Mouse (Mus musculus) kidney, postnatal 14 days (tissue): ENCODE results near the gene 9430097D07Rik.

ENCODE experiments used
- DNase-seq: peaks from one replicate; pipeline ENCODE4 v3.0.0; 2022; ENCODE audit warnings: mixed read lengths

The 9430097D07Rik gene

DNA sequence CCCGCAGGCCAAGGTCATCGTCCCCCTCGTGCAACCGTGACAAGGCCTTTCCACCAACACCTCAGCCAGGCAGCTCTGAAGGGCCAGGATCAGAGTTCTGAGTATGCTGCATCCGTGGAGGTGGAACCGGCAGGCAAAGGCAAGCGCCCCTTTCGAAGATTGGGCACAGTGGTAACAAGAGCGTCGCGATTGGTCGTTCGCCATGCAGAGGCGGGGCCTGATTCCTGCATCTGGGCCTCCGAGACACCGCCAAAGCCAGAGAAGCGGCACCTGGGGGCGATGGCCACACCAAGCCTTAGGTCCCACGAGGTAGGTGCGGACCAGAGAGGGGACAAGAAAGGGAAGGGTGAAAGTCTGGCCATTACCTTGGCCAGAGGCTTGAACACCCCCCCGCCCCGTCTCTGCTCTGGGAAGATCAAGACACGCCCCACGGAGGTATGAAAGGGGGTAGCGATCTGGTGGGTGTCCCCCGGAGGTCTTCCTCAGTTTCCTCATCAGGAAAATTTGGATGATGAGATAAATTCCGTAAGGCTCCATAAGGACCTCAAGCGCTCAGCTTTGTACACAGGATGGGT is at the start of gene 9430097D07Rik:
Gene 9430097D07Rik (minus strand): TSS at position 99 of the 575 bp plus-strand sequence.
- peak; percentile 26 for DNase-seq

DNA sequence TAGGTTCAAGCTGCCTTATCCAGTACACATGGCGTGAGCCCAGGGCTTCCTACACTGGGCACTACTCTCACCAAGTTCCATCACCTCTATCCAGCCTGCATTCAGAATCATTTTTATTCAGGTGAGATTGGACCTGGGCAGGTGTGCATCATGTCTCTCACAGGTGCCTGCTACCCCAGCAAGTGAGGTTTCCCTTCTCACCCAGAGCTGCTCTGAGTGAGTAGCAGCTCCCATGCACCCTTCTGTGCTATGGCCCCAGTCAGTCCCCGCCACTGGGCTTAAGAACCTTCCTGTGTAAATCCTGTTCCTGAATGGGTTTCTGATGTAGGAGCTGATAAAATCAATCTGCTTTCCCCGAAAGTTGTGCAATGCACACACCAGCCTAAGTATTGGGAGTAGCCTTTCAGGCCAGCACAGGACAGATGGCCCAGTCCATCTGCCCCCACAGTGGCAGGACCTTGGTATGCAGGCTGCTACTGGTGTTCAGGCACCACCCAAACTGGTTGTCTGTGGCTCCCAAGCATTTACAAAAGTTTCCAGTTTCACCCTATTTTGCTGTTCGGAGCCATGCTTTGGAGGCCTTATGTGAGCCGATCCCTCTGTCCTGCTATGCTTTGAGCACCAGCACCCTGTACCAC is 48.7 kb upstream of the 9430097D07Rik start:
- DNase-seq = no peak

DNA sequence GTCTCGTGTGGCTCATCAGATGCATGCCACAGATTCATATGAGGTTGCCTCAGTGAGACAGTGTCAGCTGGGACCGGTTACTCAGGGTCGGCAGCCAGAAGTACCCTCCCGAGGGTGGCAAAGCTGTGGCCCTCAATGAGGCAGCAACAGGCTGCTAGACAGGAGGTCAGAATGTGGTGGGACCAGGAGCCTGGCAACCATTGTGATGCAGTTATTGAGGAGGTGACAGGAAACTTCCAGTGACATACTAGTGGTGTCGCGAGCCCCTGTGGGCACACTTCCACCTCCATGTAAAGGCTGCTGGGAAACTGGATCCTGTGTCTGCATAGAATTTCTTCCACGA is 46.0 kb upstream of the 9430097D07Rik start, which contains the start of gene Ak1:
Gene Ak1 (plus strand): TSS at position 242 of the 343 bp plus-strand sequence.
- DNase-seq = no peak

DNA sequence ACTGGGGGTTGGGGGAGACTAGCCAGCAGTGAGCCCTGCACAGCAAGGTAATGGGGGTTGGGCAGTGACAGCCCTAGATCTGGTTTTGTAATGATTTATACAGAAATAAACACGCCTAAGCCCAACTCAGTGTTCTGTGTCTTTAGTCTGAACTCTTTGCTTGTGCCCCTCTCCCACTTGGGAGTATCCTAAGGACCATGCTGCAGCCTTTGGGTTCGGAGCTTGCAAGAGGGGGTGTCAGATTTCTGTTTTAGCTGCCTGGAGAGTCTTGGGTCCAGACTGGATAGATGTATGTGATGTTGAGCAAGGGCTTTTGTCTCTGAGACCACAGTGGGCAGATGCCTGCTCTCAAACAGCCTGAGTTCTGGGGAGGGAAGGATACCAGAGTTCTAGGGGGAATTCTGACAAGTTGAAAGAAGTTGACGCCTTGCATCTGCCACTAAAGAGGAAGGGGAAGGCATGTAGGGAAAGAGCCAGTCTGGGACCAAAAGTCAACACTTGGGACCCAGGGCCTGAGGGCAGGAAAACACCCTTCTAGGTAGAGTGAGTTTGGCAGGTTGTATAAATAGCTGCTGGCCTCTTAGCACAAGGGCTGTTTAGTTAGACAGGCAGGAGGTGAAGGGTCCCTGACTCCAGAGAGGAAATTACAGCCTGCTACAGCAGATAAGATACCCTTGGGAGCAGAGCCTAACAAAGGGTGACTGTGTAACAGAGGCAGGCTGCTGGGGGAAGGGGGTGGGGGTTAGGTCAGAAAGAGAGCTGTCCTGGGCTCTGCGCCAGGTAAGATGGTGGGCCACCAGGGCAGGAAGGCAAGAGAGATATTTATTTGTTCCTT is 45.4 kb upstream of the 9430097D07Rik start:
- peak; percentile 85 for DNase-seq

DNA sequence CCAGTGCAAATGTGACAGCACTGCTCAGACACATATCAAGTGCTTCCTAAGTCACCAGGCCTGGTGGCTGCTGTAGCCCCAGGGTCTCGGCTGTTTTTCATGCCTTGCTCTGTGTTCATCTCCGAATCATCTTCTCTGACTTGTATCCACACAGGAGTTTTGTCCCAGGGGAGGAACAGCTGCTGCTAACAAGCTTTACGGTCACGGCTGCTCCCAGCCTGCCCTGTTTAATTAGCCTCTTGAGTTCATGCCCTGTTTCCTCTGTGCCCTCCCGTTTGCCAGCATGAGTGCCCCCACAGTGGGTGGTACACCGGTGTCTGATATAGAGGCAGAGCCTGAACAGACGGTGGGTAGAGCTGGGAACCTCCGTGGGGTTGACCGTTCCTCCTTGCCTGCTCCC is 42.6 kb upstream of the 9430097D07Rik start:
- no peak for DNase-seq

DNA sequence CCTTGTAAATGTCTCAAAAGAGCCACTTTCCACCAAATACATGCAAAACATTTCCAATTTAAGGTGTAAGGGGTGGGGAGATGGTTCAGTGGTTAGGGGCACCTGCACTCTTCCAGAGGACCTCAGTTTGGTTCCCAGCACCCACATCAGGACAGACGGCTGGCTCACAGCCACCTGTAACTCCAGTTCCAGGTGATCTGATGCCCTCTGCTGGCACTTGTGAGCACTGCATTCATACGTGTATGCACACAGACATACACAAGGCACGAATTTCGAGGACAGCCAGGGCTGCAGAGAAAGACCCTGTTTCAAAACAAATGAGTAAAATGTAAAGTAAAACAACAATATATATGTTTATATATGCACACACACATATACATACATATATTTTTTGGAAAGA is 42.1 kb upstream of the 9430097D07Rik start:
- no peak for DNase-seq

DNA sequence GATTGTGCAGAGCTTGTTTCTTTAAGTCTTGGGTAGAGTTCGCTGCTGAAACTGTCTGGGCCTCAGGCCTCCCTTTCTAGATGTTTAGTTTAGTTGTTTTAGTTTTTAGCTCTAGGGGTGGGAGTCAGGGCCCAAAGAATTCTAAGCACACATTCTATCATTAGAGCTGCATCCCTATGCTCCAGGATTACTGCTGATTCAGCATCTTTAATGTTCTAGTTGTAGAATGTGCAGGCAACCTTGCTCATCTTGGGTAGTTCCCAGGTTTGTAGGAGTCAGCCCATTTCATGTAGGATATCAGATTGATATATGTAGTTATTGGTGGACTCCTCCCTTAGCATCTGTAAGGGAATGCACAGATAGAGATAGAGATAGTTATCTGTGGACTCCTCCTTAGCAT is 41.6 kb upstream of the 9430097D07Rik start:
- no peak for DNase-seq

DNA sequence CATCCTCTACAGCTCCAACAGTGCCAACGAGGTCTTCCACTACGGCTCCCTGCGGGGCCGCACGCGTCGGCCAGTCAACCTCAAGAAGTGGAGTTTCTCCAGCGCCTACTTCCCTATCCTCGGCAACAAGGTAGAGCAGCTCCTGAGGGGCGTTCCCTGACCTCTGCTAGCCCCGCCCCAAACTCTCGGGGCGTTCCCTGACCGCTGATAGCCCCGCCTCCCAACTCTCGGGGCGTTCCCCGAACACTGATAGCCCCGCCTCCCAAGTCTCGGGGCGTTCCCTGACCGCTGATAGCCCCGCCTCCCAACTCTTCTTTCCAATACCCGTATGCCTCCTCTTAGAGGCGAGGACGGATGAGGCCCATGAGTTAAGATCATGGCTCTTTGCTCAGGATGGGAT is 36.8 kb upstream of the 9430097D07Rik start:
- DNase-seq = no peak

DNA sequence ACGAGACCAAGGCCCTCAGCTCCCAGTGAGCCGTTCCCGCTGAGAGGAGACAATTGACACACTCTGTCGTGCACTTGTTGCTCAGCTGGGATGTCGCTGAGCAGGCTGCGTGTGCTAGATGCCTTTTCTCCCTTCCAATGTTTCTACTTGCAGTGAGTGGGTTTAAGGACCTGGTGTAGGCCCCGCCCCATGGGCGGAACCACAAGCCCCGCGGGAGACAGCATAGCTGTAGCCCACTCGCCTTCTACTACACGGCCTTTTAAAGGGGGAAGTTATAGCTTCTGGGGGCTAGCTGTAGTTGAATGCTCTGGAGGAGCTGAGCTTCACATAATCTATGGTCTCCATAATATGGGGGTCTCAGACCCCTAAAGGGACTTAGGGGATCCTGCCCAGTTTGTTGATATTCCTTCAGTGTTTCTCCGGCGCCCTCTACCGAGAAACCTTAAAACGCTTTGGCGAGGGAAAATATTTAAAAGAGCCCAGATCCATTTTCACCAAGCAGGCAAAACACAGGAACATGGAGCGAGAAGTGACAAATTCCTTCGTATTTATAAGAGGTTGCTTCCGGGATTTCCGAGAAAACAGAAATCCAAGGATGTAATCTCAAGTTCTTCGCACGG is 35.2 kb upstream of the 9430097D07Rik start:
- DNase-seq = peak; percentile 62

DNA sequence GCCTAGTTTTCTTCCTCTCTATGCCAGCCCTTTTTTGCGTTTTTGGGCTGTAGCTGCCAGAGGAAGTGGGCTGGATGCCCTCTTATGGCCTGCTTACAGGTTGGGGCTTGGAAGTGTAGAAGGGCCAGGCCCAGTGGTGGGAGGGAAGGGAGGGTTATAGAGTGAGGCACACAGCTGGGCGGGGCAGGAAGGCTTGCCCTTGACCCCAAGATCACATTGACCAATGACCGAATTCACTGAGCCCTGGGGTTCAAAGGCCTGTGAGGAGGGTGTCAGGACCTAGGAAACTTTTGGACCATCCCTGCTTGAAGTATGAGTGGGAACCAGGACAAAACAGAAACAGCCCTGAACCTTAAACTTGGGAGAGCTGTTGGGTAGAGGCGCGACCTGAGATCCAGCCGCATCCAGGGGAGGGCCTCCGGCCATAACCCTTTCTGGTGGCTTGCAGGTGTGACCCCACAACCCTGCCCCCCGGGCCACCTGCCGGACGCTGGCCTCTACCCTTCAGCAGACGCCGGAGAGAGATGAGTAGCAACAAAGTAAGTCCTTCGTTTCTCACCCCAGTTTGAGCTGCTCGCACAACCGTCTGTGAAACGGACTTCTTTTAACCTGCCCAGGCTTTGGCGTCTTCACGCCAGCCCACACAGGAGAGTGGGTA is 33.4 kb upstream of the 9430097D07Rik start:
- no peak for DNase-seq

DNA sequence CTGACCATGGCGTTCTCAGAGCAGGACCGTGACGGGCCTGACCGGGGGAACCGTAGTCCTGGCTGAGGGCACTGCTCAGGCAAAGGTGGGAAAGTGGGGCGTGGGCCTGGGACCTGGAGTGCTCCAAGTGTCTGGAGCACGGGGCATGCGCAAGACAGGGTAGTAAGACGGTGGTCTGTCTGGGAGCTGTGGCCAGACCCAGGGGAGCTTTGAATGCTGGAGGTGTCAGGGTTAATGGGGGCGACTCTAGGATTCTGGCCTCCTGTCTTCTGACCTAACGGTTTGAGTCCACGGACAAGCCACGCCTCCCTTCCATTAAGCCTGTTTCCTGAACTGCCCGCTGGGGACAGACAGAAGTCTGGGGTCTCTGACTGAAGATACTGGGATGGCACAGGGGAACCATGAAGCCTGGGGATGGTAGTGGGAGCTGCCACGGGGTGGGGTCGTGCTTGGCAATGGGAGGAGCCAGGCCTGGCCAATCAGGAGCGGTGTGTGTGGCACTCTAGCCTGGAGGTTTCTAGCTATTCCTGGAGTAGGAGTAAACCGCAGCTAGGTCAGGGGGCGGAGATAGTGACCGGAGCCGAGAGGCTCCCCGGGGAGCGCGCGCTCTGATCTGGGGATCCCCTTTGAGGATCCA is 32.8 kb upstream of the 9430097D07Rik start:
- peak; percentile 66 for DNase-seq

DNA sequence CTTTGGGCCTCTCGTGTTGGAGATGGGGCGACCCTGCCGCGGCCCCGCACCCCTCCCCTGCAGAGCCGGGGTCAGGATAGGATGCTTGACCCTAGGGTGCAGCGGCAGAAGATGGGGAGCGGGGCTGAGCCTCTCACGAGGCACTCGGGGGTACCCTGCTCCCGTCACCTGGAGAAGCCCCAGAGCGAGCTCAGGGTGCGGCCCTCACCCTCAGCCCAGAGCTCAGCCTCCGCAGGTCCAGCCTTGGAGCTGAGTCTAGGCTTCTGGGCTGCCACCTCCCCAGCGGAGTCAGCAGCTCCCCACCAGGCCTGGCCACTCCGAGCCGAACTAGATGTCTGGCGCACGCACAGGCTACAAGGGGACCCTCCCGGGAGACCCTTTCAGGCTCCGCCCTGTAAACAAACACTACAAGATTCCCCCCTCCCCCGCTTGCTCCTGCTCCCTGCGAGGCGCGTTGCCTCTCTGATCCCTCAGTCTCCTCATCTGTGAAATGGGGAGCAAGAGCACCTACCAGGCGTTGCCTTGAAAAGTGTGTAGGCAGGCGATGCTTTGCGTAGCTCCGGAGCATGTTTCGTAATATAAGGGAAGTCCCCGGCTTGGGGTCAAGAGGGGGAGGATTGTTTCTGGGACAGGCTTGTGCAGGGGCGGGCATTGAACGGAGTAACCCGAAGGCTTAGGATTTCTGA is 31.9 kb upstream of the 9430097D07Rik start:
- DNase-seq = peak; percentile 40

DNA sequence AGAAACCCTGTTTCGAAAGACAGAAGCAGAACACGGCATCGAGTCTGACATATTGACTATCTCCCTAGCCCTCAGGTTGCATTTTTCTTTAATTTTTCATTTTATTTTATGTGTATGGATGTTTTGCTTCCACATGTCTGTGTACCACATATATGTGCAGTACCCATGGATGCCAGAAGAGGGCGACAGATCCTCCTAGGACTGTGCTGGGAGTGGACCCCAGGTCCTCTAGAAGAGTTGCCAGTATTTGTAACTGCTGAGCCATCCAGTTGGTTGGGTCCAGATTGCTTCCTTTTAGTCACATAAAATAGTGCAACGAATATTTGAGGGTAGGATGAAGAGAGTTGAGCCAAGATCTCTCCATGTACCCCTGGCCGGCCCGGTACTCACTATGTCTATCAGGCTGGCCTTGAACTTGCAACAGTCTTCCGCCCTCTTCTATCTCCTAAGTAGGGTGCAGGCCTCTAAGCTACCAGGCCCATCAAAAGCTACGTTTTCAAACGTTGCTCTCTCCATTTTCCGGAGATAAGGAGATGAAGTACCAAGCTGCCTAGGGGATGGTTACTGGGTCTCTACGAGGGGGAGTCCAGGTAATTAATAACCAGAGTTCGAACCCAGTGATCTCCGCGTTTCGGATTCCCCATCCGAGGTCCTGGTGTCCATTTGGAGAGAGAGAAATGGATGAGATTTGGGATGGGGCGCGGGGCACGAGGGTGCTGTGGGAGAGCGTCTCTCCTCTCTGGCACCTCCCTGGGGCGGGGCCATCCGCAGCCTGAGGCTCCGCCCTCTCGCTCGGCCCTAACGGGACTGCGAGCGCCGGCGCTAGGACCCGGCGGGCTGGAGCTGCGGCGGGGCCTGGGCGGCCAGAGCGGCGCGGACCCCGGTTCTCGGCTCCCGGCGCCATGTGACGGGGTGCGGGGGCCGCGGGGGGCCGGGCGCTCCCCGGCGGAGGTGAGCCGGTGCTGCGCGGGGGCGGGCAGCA is 31.0 kb upstream of the 9430097D07Rik start:
- DNase-seq = peak; percentile 89

DNA sequence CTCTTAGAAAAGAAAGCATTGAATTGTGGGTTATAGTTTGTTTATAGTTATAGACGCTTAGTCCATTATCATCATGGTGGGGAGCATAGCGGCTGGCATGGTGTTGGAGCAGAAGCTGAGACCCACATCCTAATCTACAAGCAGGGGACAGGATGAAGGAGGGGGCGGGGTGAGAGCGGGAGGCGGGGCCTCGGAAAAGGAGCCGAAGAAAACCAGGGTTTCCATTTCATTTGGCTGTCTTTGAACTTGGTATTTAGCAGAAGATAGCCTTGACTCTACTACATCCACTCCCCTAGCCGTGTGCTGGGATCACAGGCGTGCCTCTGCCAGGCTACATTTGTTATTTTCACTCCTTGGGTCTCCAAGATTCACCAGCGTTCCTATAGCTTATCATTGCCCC is 29.1 kb upstream of the 9430097D07Rik start:
- DNase-seq = no peak

DNA sequence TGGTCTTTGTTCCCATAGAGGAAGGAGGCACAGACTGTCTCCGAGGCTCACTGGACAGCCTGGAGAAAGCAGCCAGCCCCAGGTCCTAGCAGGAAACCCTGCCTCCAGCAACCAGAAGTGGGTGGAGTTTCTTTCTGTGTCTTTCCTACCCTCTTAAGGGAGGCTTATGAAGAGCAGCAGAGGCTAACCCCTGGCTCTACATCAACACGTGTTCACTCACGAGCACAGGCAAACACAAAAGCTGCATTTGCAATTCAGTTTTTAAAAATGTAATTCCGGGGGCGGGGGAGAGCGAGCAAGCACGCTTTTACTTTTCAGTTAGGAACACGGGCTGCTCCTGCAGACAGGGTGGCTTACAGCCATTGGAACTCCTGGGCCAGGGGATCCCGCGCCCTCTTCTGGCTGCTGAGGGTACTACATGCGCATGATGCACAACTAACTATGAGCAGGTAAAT is 27.1 kb upstream of the 9430097D07Rik start:
- DNase-seq = peak; percentile 91

DNA sequence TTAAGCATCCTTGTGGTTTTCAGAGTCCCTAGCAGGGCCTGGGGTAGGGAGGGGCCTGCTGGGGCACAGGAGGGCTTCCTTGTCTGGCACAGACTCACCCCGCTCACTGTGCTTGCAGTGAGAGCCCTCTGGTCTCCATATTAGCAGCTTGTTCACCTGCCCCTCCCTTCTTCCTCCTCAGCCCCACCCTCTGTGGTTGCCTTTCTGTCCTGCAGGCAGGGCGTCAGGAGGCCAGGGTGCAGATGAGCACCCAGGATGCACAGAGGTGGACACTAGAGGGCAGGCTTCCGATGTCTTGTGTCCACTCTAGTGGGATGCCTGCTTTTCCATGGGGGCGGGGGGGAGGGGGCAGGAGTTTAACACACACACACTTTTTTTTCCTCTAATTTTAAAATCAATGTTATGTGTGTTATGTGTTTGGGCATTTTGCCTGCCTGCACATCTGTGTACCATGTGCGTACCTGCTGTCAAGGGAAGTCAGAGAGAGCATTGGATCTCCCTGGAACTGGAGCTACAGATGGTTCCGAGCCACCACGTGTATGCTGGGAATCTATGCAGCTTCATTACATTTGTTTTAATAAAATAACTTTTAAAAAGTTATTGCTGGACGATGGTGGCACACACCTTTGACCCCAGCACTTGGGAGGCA is 26.1 kb upstream of the 9430097D07Rik start:
- DNase-seq = peak; percentile 36

DNA sequence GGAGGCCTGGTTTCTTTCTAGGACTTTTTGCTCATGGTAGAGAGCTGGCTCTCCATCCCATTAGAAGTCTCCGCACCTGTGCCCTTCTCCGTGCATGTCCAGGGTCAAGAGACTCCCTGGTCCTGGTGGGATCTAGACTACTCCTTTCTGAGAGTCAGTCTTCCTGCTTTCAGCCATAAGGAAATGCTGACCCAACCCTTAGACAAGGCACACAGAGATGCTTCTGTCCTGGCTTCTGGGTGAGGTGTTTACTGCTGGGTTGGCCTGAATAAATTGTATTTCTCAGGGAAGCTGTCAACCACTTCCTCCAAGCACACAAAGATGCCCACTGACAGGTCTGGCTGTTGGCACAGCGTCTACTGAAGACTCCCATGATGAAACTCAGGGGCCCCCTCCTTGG is 23.9 kb upstream of the 9430097D07Rik start, which contains the start of gene St6galnac6:
Gene St6galnac6 (plus strand): TSS at position 301 of the 400 bp plus-strand sequence.
- DNase-seq = no peak

DNA sequence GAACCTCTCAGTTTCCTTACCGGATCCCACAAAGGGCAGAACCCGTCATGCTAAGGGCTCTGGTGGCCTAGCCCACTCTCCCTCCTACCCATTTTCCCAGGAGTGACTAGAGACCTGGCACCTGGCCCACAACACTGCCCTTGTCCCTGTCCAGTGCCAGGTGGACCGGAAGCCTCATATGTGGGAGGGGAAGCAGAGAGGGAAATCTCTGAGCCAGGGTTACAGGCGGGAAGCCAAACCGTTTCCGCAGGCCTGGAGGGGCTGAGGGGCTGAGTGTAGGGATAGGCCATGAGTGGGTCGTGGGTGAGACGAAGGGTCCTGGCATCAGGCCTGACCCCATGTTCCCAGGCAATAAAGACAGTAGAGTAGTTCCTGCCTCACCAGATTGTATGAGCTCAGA is 23.0 kb upstream of the 9430097D07Rik start:
- DNase-seq = peak; percentile 67

DNA sequence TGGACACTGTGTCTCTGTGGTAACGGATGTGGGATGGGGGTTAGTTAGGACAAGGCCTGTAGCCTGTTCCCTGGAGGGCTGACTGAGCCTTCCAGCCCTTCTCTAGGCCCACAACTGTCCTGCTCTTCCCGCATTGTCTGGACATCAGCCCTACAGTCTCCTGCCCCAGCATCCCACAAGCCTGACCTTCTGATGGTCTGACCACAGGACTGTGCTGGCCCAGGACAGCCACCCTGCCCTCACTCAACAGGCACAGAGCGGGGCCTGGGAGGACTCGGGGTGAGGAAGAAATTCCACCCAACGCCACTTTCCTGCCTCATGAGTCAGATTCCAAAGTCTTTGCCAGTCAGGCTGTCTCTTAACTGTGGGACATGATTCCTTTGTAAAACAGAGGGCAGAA is 22.2 kb upstream of the 9430097D07Rik start:
- DNase-seq = no peak

DNA sequence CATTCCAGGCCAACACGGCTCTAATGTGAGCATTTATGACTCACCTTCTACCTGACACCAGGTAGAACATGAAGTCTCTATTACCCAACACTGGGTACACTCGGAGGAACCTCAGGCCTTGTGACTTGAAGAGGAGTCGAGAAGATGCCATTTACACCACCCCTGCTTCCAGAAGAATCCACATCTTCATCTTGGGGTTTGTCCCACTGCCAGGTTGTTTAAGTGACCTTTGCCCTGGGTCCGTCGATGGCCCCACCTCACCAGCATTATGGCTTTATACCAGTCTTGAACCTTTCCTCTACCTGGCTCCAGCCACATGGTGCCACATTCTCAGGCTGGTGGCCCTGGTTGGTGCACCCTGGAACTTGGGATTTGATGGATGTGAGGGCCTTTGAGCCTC is 21.8 kb upstream of the 9430097D07Rik start:
- DNase-seq = no peak
